22 mouse cellular contexts compared by ENCODE assay signal in genomic region chr5:105568043-105568747, GRCm38 (mm10). TPM values are rescaled to one million over a fixed set of nuclear protein-coding genes. Genes with fewer than 3 reads are reported as not detected.
A peak's percentile ranks its signal among the peaks of the same experiment; 100 is the strongest.
DNase-seq lines count a peak whose midpoint lies in the region; ATAC-seq and TF ChIP-seq lines count a peak whose summit lies in the region.
"Had no signal": no experiment of that assay in that cellular context is flagged by ENCODE, and none has a peak within 500 bp of the region (broad histone marks: within the 10 kb centered on the region; RNA-seq: fewer than 3 reads in every experiment).

No protein-coding gene starts in this region.

- no peak overlapping the region for H3K4me3 ChIP-seq in gastrocnemius, adult 2 months
- H3K4me3 ChIP-seq in liver, embryonic 14.5 days (ENCODE audit: insufficient read depth in 1 of 2, low read depth in 2 of 2, low read length in 2 of 2), result no peak overlapping the region
- H3K4me3 ChIP-seq: hindbrain, embryonic 13.5 days; stomach, embryonic 15.5 days had no signal

- 79% methylated on average over 6 of the region's 6 CpGs for WGBS in liver, embryonic 14.5 days (ENCODE audit: insufficient replicate concordance)

- no peak for ATAC-seq in liver, embryonic 14.5 days (ENCODE audit: insufficient read depth)
- 0 out of 2 replicates have a peak, but pooled peaks have one; percentile 15 for ATAC-seq in megakaryocyte, adult 5-6 weeks (ENCODE audit: poor library complexity, severe bottlenecking)
- no peak for ATAC-seq in CD4-positive, CD25-positive, alpha-beta regulatory T cell, adult 4 months
- ATAC-seq: inflammation-experienced regulatory T-cells, adult 6 months; midbrain, embryonic 16.5 days had no signal

- no peak for TF ChIP-seq EP300 in liver, embryonic 14.5 days (IDR thresholded peaks at IDR 0.05; ENCODE audit: low read depth)

- intact Hi-C loops in gastrocnemius, adult 2 months (cut with DNase I), result no loop called here

- no peak for DNase-seq in gastrocnemius, adult 2 months
- DNase-seq in gastrocnemius, adult 8-10 months (ENCODE audit: low spot score in 2 of 2), result no peak
- DNase-seq in liver, embryonic 14.5 days (ENCODE audit: low read depth in 3 of 3, low spot score in 3 of 3), result no peak
- no peak for DNase-seq in liver
- DNase-seq in ZHBTc4 (ENCODE audit: low read depth, low spot score), result peak; percentile 31
- DNase-seq in thymus, postnatal 25 days, result no peak
- DNase-seq: adrenal gland, postnatal 10 days; cerebellum, adult 9-11 months; gastrocnemius, postnatal 10 days; heart, postnatal 10 days; kidney, adult 2 months; kidney, postnatal 14 days; layer of hippocampus, adult 9-11 months; lung, embryonic 14.5 days; retina, postnatal 1 day; thymus, adult 18-20 months had no signal

- H3K4me2 ChIP-seq in liver, embryonic 14.5 days (ENCODE audit: low read depth), result no peak overlapping the region
- H3K4me2 ChIP-seq: hindbrain, embryonic 13.5 days; lung, embryonic 14.5 days; stomach, embryonic 15.5 days had no signal

- H3K36me3 ChIP-seq in liver, embryonic 14.5 days (replicated peaks; ENCODE audit: control insufficient read depth, insufficient read depth, low read depth), result peaks cover 3% of the 10 kb centered on the region; the same call in 1 of the 2 replicates
- H3K36me3 ChIP-seq: hindbrain, embryonic 13.5 days; stomach, embryonic 15.5 days had no signal

- no peaks in the 10 kb centered on the region for H3K27me3 ChIP-seq in liver, embryonic 14.5 days (ENCODE audit: control insufficient read depth, insufficient read depth, low read length)
- H3K27me3 ChIP-seq: hindbrain, embryonic 13.5 days; stomach, embryonic 15.5 days had no signal

- TF ChIP-seq CTCF in gastrocnemius, adult 2 months (IDR thresholded peaks at IDR 0.05), result no peak
- no peak for TF ChIP-seq CTCF in liver, embryonic 14.5 days (IDR thresholded peaks at IDR 0.05; ENCODE audit: low read depth)

- no peaks in the 10 kb centered on the region for H3K9me3 ChIP-seq in liver, embryonic 14.5 days (ENCODE audit: control insufficient read depth, low read length)
- H3K9me3 ChIP-seq: hindbrain, embryonic 13.5 days; stomach, embryonic 15.5 days had no signal

- H3K4me1 ChIP-seq in liver, embryonic 14.5 days (replicated peaks; ENCODE audit: control insufficient read depth in 2 of 2, insufficient read depth in 2 of 2, low read length in 1 of 2), result peaks cover 50 to 56% of the 10 kb centered on the region in 2 experiments
- H3K4me1 ChIP-seq: stomach, embryonic 15.5 days had no signal

- H3K9ac ChIP-seq in liver, embryonic 14.5 days (replicated peaks), result no peak overlapping the region
- H3K9ac ChIP-seq: hindbrain, embryonic 13.5 days; lung, embryonic 14.5 days; stomach, embryonic 15.5 days had no signal

- H3K27ac ChIP-seq in gastrocnemius, adult 2 months, result peak overlapping the region; percentile 10; the same call in 1 of the 2 replicates
- H3K27ac ChIP-seq in liver, embryonic 14.5 days, result peak overlapping the region; percentile 4; the same call in 1 of the 2 replicates
- H3K27ac ChIP-seq: hindbrain, embryonic 13.5 days; stomach, embryonic 15.5 days had no signal

RNA-seq across cellular contexts. Expression of gene Lrrc8c, which starts 49.0 kb away (rescaled TPM):
- 10 to 100 TPM in 1 of 2 experiments, 1 to 10 TPM in 1; 8.1 to 17.0 TPM for total RNA-seq in gastrocnemius, adult 2 months (2021)
- total RNA-seq in gastrocnemius, adult 8-10 months (2022), result 1 to 10 TPM; 4.7 to 8.1 (median 5.5) TPM
- 6.2 and 6.5 TPM in 2 replicates for polyA plus RNA-seq in liver, embryonic 14.5 days (2012; rRNA removed)
- polyA plus RNA-seq in liver, embryonic 14.5 days (2014; fragmentation: Nextera tagmentation; extraction: Ambion mirVana), result 18.0 and 22.4 TPM in 2 replicates
- 51.2 and 57.7 TPM in 2 replicates for total RNA-seq in megakaryocyte, adult 5-6 weeks (2015)
- 9.7 and 12.2 TPM in 2 replicates for total RNA-seq in megakaryocyte, adult 5-6 weeks (2017)
- polyA plus RNA-seq in CD4-positive, CD25-positive, alpha-beta regulatory T cell, adult 4 months (2017; shearing (Covaris generic)), result 10 to 100 TPM; 69.5 to 73.5 TPM
